Mouse (Mus musculus) myocyte (in vitro differentiated cells): Measurements from ENCODE around the gene Zfp526.

Source experiments
- E2F4 ChIP-seq: IDR thresholded peaks from one replicate; pipeline ENCODE4 v1.6.1; 2011; ENCODE audit warnings: mild to moderate bottlenecking, control low read depth, moderate library complexity; ENCODE audit not compliant: insufficient read depth
- MAX ChIP-seq: IDR thresholded peaks from one replicate; pipeline ENCODE4 v1.6.1; 2011; ENCODE audit warnings: low read depth, mild to moderate bottlenecking, control low read depth
- MYOD1 ChIP-seq, 3 experiments: IDR thresholded peaks; one replicate each; pipeline ENCODE4 v1.6.1; 2011; ENCODE audit warnings: control low read depth in 2 of 3, low read depth in 2 of 3, mild to moderate bottlenecking in 2 of 3, moderate library complexity in 1 of 3; ENCODE audit not compliant: insufficient read length in 2 of 3, control insufficient read depth in 1 of 3
- POLR2A ChIP-seq: IDR thresholded peaks from one replicate; pipeline ENCODE4 v1.6.1; 2011; ENCODE audit warnings: low read depth, mild to moderate bottlenecking, control low read depth, moderate library complexity; ENCODE audit not compliant: insufficient read length
- POLR2AphosphoS2 ChIP-seq: IDR thresholded peaks from one replicate; pipeline ENCODE4 v1.6.1; 2011; ENCODE audit warnings: low read depth, control low read depth; ENCODE audit not compliant: insufficient read length
- USF1 ChIP-seq: IDR thresholded peaks from one replicate; pipeline ENCODE4 v1.6.1; 2011; ENCODE audit warnings: low read depth, mild to moderate bottlenecking, control low read depth, moderate library complexity

GRCm38 (mm10) chr7:25192110-25192509, 29.1 kb upstream of the Zfp526 start:
- TF ChIP-seq E2F4 = no peak
- no peak for TF ChIP-seq POLR2A
- TF ChIP-seq POLR2AphosphoS2 = no peak
- no peak for TF ChIP-seq USF1
- no peak for TF ChIP-seq MYOD1 (IDR thresholded peaks at IDR 0.05; ENCODE audit: control insufficient read depth in 1 of 3, insufficient read length in 2 of 3, low read depth in 2 of 3)
- no peak for TF ChIP-seq MAX
